Mouse (Mus musculus) central nervous system, embryonic 14 days (tissue): ENCODE measurements around the gene Itih1. TPM values are rescaled to one million over a fixed set of nuclear protein-coding genes. Genes with fewer than 3 reads are reported as not detected.

ENCODE experiments used
- polyA plus RNA-seq: library from polyadenylated mRNA; depleted of rRNA; stranded (reverse); fragments of >200 nt; gene quantifications from 2 replicates; pipeline ENCODE4 v1.2.3, GENCODE M21; 2012; rRNA removed

The Itih1 gene
- not detected in 2 replicates for polyA plus RNA-seq

GRCm38 (mm10) chr14:30943038-30943437 is at the start of gene Itih1:
TSS of gene Itih1 (minus strand) at chr14:30943289.

GRCm38 (mm10) chr14:30951154-30951825 is 8.2 kb upstream of the Itih1 start, which contains the start of gene Nek4:
TSS of gene Nek4 (plus strand) at chr14:30951377.

GRCm38 (mm10) chr14:30923375-30924105 is 19.5 kb downstream of the Itih1 start, which contains the start of gene Itih3:
TSS of gene Itih3 (minus strand) at chr14:30923760.

GRCm38 (mm10) chr14:30886204-30886603 is 56.9 kb downstream of the Itih1 start, which contains the start of gene Itih4:
TSS of gene Itih4 (plus strand) at chr14:30886476.

Other genes with a start within 250 kb of the Itih1 start
- gene Sfmbt1, start 228.4 kb downstream of the Itih1 start, polyA plus RNA-seq = 9.3 and 10.1 TPM in 2 replicates
- gene Tmem110, start 117.7 kb downstream of the Itih1 start, polyA plus RNA-seq = 22.9 and 28.6 TPM in 2 replicates
- gene Mustn1, start 64.1 kb downstream of the Itih1 start, polyA plus RNA-seq = 0.97 and 3.4 TPM in 2 replicates
- 0.09 and 0.16 TPM in 2 replicates for gene Itih4, start 56.8 kb downstream of the Itih1 start, polyA plus RNA-seq
- 0.76 and 0.98 TPM in 2 replicates for gene Itih3, start 19.5 kb downstream of the Itih1 start, polyA plus RNA-seq
- 12.6 and 13.0 TPM in 2 replicates for gene Nek4, start 8.1 kb upstream of the Itih1 start, polyA plus RNA-seq
- gene Glt8d1, start 58.1 kb upstream of the Itih1 start, polyA plus RNA-seq = 127 and 128 TPM in 2 replicates
- gene Spcs1, start 58.4 kb upstream of the Itih1 start, polyA plus RNA-seq = 242 and 254 TPM in 2 replicates
- gene Pbrm1, start 75.8 kb upstream of the Itih1 start, polyA plus RNA-seq = 39.0 and 44.0 TPM in 2 replicates
- 85.3 and 97.7 TPM in 2 replicates for gene Gnl3, start 75.9 kb upstream of the Itih1 start, polyA plus RNA-seq
- 35.2 and 35.3 TPM in 2 replicates for gene Smim4, start 185.7 kb upstream of the Itih1 start, polyA plus RNA-seq
- 298 and 317 TPM in 2 replicates for gene Nt5dc2, start 187.8 kb upstream of the Itih1 start, polyA plus RNA-seq
- 28.5 and 33.9 TPM in 2 replicates for gene Stab1, start 225.4 kb upstream of the Itih1 start, polyA plus RNA-seq